Mouse (Mus musculus): Measurements from ENCODE around the gene Cdk18. TPM values are rescaled to one million over a fixed set of nuclear protein-coding genes. Genes with fewer than 3 reads are reported as not detected.

Cdk18 gene
- total and polyA plus RNA-seq, 2 experiments from 2014 or later = 2.0 to 4.0 TPM

GRCm38 (mm10) chr1:132101953-132102697 lies 37.4 kb downstream of the Cdk18 start:
- Histone ChIP-seq H3K27me3 (ENCODE audit: control insufficient read depth, insufficient read depth, low read length) (no peaks in the 10 kb centered on the region), H3K9ac (replicated peaks; ENCODE audit: low read depth, low read length) (no peak overlapping the region), H3K4me3 (ENCODE audit: low read depth, low read length) (no peak overlapping the region), H3K36me3 (replicated peaks; ENCODE audit: control insufficient read depth, insufficient read depth, low read length) (no peaks in the 10 kb centered on the region), H3K4me1 (ENCODE audit: control insufficient read depth, insufficient read depth) (no peaks in the 10 kb centered on the region), H3K4me2 (ENCODE audit: low read depth, low read length) (no peak overlapping the region), H3K27ac (ENCODE audit: low read depth) (peak overlapping the region; percentile 9; the same call in 1 of the 2 replicates), H3K9me3 (replicated peaks; ENCODE audit: control insufficient read depth, low read length) (no peaks in the 10 kb centered on the region)
- ATAC-seq (ENCODE audit: insufficient read depth, low read depth) (no peak), DNase-seq (ENCODE audit: low spot score) (no peak)
- TF ChIP-seq CTCF (IDR thresholded peaks at IDR 0.05; ENCODE audit: low read depth) = no peak
- 76% methylated on average over 6 of the region's 6 CpGs for WGBS

GRCm38 (mm10) chr1:132099775-132100174 lies 39.7 kb downstream of the Cdk18 start:
- H3K27me3 ChIP-seq (ENCODE audit: control insufficient read depth, insufficient read depth, low read length) = no peaks in the 10 kb centered on the region
- H3K27ac ChIP-seq (ENCODE audit: low read depth) = no peak overlapping the region
- ATAC-seq (ENCODE audit: insufficient read depth, low read depth) (no peak), DNase-seq (ENCODE audit: low spot score) (no peak)
- no peak overlapping the region for H3K4me3 ChIP-seq (ENCODE audit: low read depth, low read length)
- TF ChIP-seq EP300 (IDR thresholded peaks at IDR 0.05; ENCODE audit: low read depth) = no peak
- TF ChIP-seq CTCF (IDR thresholded peaks at IDR 0.05; ENCODE audit: low read depth) = no peak
- no peaks in the 10 kb centered on the region for H3K9me3 ChIP-seq (replicated peaks; ENCODE audit: control insufficient read depth, low read length)
- H3K4me1 ChIP-seq (ENCODE audit: control insufficient read depth, insufficient read depth) = peaks cover 16% of the 10 kb centered on the region
- no peaks in the 10 kb centered on the region for H3K36me3 ChIP-seq (replicated peaks; ENCODE audit: control insufficient read depth, insufficient read depth, low read length)
- no peak overlapping the region for H3K9ac ChIP-seq (replicated peaks; ENCODE audit: low read depth, low read length)
- WGBS = 66% methylated on average over 4 of the region's 4 CpGs
- H3K4me2 ChIP-seq (ENCODE audit: low read depth, low read length) = no peak overlapping the region

GRCm38 (mm10) chr1:132099016-132099415 lies 40.5 kb downstream of the Cdk18 start:
- no peaks in the 10 kb centered on the region for H3K9me3 ChIP-seq (replicated peaks; ENCODE audit: control insufficient read depth, low read length)
- no peak overlapping the region for H3K9ac ChIP-seq (replicated peaks; ENCODE audit: low read depth, low read length)
- ATAC-seq (ENCODE audit: insufficient read depth, low read depth) (no peak), DNase-seq (ENCODE audit: low spot score) (no peak)
- H3K27ac ChIP-seq (ENCODE audit: low read depth) = no peak overlapping the region
- no peaks in the 10 kb centered on the region for H3K36me3 ChIP-seq (replicated peaks; ENCODE audit: control insufficient read depth, insufficient read depth, low read length)
- peaks cover 16% of the 10 kb centered on the region for H3K4me1 ChIP-seq (ENCODE audit: control insufficient read depth, insufficient read depth)
- H3K4me2 ChIP-seq (ENCODE audit: low read depth, low read length) = no peak overlapping the region
- TF ChIP-seq EP300 (IDR thresholded peaks at IDR 0.05; ENCODE audit: low read depth) (no peak), CTCF (IDR thresholded peaks at IDR 0.05; ENCODE audit: low read depth) (no peak)
- H3K27me3 ChIP-seq (ENCODE audit: control insufficient read depth, insufficient read depth, low read length) = no peaks in the 10 kb centered on the region
- H3K4me3 ChIP-seq (ENCODE audit: low read depth, low read length) = no peak overlapping the region
- WGBS = 45% methylated on average over 4 of the region's 4 CpGs

- TF ChIP-seq CTCF (IDR thresholded peaks at IDR 0.05; ENCODE audit: low read depth) (no peak), EP300 (IDR thresholded peaks at IDR 0.05; ENCODE audit: low read depth) (no peak)
- H3K9me3 ChIP-seq (replicated peaks; ENCODE audit: control insufficient read depth, low read length) = no peaks in the 10 kb centered on the region
- ATAC-seq (ENCODE audit: insufficient read depth, low read depth) (no peak), DNase-seq (ENCODE audit: low spot score) (no peak)
- peaks cover 16% of the 10 kb centered on the region for H3K4me1 ChIP-seq (ENCODE audit: control insufficient read depth, insufficient read depth)
- no peak overlapping the region for H3K4me2 ChIP-seq (ENCODE audit: low read depth, low read length)
- no peaks in the 10 kb centered on the region for H3K36me3 ChIP-seq (replicated peaks; ENCODE audit: control insufficient read depth, insufficient read depth, low read length)
- H3K27ac ChIP-seq (ENCODE audit: low read depth) = no peak overlapping the region
- H3K27me3 ChIP-seq (ENCODE audit: control insufficient read depth, insufficient read depth, low read length) = no peaks in the 10 kb centered on the region
- H3K4me3 ChIP-seq (ENCODE audit: low read depth, low read length) = no peak overlapping the region
- no peak overlapping the region for H3K9ac ChIP-seq (replicated peaks; ENCODE audit: low read depth, low read length)
- 58% methylated on average over 1 of the region's 1 CpGs for WGBS
Measured at GRCm38 (mm10) chr1:132098076-132098475, 41.4 kb downstream of the Cdk18 start.

DNA sequence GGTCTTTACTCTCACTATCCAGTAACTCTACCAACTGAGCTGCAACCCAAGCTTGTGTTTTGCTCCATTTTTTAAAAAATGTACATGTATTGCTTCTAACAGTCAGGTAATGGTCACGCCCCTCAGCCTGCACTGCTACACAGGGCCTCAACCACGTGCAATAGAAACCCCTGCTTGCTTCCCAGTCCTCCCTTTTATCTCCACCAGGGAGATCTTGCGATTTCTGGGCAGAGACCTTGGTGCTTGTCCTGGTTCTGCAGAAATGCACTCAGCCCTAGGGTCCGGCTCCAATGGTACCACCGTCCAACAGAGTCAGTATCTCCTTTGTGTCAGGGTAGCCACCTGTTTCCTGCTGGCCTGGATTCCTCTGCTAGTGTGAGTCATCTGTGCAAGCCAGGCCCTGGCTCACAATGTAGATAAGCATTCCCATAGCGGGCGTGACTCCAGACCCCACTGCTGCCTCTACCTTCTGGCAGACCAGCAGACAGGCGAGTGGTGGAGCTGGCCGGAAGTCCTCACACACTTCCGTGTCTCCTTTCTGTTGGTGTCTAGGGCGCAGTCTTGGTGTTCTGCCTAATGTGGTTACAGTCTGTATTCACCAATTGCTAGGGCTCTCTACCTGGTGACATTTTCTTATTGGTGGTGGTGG lies 44.0 kb downstream of the Cdk18 start:
- H3K4me1 ChIP-seq (ENCODE audit: control insufficient read depth, insufficient read depth) = peaks cover 16% of the 10 kb centered on the region
- no peak overlapping the region for H3K4me3 ChIP-seq (ENCODE audit: low read depth, low read length)
- no peaks in the 10 kb centered on the region for H3K36me3 ChIP-seq (replicated peaks; ENCODE audit: control insufficient read depth, insufficient read depth, low read length)
- no peaks in the 10 kb centered on the region for H3K9me3 ChIP-seq (replicated peaks; ENCODE audit: control insufficient read depth, low read length)
- H3K27me3 ChIP-seq (ENCODE audit: control insufficient read depth, insufficient read depth, low read length) = no peaks in the 10 kb centered on the region
- peak overlapping the region; percentile 65 for H3K27ac ChIP-seq (ENCODE audit: low read depth)
- no peak overlapping the region for H3K4me2 ChIP-seq (ENCODE audit: low read depth, low read length)
- H3K9ac ChIP-seq (replicated peaks; ENCODE audit: low read depth, low read length) = no peak overlapping the region
- ATAC-seq (ENCODE audit: insufficient read depth, low read depth) (peak; percentile 84), DNase-seq (ENCODE audit: low spot score) (peak; percentile 74)
- WGBS = 22% methylated on average over 11 of the region's 11 CpGs
- TF ChIP-seq CTCF (IDR thresholded peaks at IDR 0.05; ENCODE audit: low read depth) = no peak
- TF ChIP-seq EP300 (IDR thresholded peaks at IDR 0.05; ENCODE audit: low read depth) = peak; percentile 60; the same call in 1 of the 2 replicates

All from heart, postnatal 0 days (tissue).